Mouse (Mus musculus) embryo, embryonic 11.5 days (tissue): ENCODE data around the gene Ip6k3.

Experiments
- DNase-seq: peaks from one replicate; pipeline ENCODE4 v3.0.0-alpha.2; 2012; ENCODE audit warnings: low read depth, low spot score

Ip6k3 gene

DNA sequence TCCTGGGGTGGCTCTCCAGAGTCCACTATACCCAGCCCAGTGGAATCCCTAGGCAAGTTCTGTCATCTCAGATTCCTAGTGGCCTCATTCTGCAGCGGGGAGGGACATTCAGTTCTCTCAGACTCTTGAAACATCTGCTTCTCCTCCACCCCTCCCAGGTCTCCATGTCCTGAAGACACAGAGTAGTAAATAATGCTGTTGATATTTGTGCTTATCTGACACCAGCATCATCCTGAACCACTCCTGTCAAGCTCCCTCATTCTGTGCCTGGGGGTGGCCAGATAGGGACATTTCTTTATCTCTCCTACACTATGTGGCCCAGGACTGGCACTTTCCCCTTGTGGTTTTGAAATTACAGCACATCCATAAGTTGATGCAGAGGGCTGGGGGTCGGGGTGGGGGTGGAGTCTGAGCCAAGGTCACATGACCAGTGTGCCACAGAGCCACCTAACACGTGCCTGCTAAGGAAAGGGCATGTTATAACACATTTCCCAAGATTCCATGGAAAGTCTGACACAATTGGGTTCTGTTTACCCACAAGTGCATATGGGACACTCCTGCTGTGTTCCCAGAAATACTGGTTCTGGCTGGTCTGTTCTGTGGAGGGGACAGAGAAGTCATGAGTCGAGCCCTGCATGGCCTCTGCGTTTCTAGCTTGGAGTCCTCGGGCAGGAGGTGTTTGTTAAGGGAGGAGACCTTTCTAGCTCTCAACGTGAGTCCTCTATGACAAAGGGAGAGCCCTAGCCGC is 14.4 kb downstream of the Ip6k3 start:
- no peak for DNase-seq

GRCm38 (mm10) chr17:27151411-27151810 is 16.2 kb downstream of the Ip6k3 start:
- DNase-seq: no peak

DNA sequence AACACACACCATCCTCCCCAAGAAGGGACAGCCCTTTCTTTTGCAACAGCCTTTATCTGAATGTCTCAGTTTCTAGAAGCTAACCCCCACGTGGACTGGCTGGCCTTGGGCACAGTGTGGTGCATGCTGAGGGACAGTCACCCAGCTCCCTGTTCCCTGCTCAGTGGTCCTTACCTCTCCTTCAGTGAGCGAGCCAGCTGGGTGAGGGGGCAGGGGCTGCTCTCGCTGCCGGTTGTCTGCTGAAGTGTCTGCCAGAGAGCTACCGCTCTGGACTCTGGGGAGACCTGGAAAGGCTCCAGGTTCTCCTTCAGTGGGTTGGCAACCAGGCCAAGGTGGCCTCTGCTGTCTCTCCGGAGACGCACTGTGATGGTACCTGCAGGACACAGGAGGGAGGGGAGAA is 16.7 kb downstream of the Ip6k3 start:
- no peak for DNase-seq

DNA sequence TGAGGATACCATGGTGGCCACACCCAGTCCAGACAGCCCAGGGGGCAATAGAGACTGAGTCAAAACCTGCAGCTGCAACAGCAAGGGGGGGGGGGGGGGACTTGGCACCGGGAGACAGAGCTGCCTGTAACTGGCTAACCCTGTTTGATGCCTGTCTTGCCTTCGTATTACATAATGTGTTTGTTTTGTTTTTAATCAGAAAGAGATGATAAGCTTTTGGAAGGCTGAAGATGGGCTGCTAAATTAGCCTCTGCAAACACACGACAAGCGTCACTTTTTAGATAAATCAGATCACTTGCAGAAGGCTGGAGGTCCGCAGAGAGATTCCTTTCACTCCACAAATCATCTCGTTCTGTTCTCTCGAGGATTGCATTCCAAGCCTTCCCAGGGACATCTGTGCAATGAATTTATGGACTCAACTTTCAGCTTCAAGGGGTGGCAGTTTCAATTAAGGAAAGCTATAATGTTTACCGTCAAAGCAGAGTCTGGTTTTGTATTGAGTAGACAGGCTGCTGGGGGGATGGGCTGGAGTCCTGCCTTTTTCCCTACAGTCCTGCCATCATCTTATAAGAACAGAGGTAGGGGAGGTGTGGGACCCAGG is 21.2 kb downstream of the Ip6k3 start:
- DNase-seq: peak; percentile 49

DNA sequence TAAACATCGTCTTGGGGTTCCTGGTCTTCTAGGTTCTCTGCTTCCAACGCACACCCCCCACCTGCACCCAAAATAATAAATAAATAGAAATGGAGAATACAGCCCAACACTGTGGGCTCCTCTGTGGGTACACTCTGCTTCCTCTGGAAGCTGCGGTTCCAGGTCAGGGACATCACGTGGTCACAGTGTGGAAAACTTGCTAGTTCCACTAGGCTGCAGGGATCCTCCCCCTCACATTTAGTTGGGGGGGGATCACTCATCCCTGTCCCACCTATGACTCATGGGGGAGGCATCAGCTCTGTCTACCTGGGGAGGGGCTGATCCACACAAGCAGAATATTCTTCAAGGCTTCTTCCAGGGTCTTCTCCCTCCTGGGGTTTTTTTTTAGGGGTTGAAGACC is 23.4 kb downstream of the Ip6k3 start:
- DNase-seq: no peak

DNA sequence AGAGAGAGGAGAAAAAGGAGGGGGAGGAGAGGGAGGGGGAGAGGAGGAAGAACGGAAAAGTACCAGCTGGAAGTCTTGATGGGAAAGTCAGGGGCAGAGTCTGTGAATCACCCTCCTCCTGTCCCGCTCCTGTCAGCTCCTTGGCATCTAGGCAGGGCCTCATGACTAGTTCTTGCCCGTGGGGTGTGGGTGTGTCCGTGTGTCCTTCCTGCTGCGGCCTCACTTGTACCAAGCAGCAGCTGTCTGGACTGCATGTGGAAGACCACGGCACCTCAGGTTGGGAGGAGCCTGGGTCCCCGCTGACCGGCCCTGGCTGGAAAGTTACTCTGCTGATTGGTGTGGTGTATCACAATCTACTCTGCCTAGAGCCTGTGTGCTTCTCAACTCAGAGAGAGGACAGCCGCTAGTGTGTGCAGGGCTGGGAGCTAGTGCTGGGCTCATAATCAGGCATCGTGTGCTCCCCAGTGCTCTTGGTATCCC is 25.6 kb downstream of the Ip6k3 start:
- no peak for DNase-seq

GRCm38 (mm10) chr17:27140262-27140661 is 27.3 kb downstream of the Ip6k3 start:
- DNase-seq: no peak

- no peak for DNase-seq
Observed at GRCm38 (mm10) chr17:27139304-27139703, 28.3 kb downstream of the Ip6k3 start.

GRCm38 (mm10) chr17:27138396-27138795 is 29.2 kb downstream of the Ip6k3 start:
- DNase-seq: no peak

DNA sequence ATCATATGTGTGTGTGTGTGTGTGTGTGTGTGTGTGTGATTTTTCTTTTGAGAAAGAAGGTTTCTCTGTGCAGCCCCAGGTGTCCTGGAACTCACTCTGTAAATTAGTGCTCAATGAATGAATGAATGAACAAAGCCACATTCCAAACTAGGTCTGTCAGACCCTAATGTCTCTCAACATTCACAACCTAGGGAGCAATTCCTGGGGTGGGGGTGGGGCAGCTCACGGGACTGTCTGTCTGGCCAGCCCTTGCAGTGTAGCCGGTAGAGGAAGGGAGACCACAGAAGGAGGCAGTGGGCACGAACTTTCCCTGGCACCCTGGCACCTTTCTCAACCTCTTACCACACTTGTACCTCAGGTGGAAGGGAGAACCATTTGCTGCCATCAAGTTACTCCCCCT is 32.9 kb downstream of the Ip6k3 start:
- DNase-seq: no peak

- no peak for DNase-seq
Observed at GRCm38 (mm10) chr17:27134187-27134586, 33.4 kb downstream of the Ip6k3 start.

GRCm38 (mm10) chr17:27133551-27134141 is 33.9 kb downstream of the Ip6k3 start, which contains the start of gene Uqcc2:
Gene Uqcc2, minus strand, starts transcription at chr17:27133916.
- DNase-seq: peak; percentile 95

- no peak for DNase-seq
Observed at GRCm38 (mm10) chr17:27132238-27132637, 35.4 kb downstream of the Ip6k3 start.

DNA sequence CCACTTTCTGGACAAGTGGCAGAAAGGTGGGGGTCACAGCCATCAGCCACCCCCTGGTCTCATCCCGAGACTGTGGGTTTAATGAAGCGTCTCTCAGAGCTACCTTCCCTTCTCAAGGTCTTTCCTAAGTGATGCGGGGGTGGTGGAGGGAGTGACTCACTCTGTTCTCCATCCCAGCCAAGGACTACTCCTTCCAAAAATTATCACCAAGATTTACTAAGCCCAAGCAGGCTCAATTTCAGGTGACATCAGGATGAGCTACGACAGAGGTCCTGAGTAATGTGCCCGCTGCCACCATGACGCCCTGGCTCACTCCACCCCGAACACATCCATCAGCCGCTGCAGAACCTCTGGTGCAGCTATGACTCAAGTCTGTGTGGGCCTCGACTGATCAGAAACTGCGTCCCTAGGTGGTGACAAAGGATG is 36.3 kb downstream of the Ip6k3 start:
- no peak for DNase-seq

- no peak for DNase-seq
Observed at GRCm38 (mm10) chr17:27130246-27130645, 37.3 kb downstream of the Ip6k3 start.

- DNase-seq: no peak
Observed at GRCm38 (mm10) chr17:27129819-27130218, 37.8 kb downstream of the Ip6k3 start.

GRCm38 (mm10) chr17:27129291-27129690 is 38.3 kb downstream of the Ip6k3 start:
- DNase-seq: no peak

DNA sequence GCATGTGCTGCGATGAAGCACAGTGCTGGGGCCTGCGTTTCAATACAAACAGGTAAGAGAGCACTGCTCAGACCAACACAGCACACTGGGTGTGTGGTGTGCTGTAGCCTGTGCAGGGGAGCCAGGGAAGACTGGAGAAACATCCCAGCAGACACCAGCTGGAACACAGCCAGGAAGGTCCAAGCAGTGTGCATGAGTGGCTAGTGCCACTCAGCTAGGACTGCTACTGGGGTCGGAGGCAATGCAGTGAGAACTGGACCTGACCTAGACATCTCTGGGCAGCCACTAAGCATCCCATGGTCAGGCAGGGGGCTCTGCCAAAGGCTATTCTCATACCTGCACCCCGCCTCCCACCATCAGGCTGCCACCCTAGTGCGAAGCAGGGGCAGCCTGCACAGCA is 39.4 kb downstream of the Ip6k3 start:
- no peak for DNase-seq

DNA sequence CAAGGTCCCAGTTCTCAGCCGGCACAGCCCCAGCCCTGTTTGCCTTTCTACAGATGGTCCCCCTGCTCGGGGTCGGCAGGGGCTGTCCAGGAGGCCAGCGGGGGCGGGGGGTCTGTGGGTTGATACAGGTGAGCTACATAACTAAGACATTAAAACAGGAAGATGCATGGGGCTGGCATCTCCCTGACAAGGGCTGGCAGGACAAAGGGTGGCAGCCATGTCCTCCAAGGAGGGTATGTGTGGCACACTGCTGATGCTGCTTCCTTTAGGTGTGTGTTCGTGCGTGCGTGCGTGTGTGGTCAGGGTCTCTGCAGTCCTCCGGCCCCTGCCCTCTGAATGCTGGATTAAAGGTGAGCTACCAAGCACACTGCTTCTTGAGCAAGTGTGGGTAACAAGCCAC is 40.6 kb downstream of the Ip6k3 start:
- no peak for DNase-seq

- no peak for DNase-seq
Observed at GRCm38 (mm10) chr17:27125669-27126202, 41.9 kb downstream of the Ip6k3 start.

- peak; percentile 43 for DNase-seq
Observed at GRCm38 (mm10) chr17:27125185-27125584, 42.4 kb downstream of the Ip6k3 start.

DNA sequence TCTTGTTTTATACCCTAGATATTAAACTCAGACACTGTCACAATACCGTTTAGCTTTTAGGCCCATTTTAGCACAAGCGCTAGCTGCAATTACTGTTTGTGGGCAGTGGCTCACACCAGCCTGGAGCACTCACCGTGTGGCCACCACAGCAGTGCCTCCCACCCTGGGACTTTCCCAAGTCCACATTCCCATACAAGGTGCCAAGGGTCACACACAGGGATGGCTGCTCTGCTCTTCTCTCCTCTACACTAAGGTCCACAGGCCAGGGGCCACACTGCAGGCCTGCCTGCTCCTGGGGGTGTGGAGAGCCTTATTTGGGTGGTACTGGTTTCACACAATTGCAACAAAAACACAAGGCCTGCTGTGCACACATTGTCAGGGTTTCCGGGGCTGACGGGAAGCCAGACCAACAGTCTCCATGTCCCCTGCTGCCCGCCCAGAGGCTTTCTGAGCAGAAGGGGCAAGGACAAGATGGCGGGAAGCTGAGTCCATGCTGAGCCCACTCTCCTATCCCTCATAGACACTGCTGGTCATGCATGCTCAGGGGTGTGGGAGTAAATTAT is 43.7 kb downstream of the Ip6k3 start:
- no peak for DNase-seq
